Mouse (Mus musculus) yolk sac, embryonic 10.5 days (tissue): ENCODE data around the gene Dennd6b.

Experiments
- DNase-seq: peaks from one replicate; pipeline ENCODE4 v3.0.0-alpha.2; 2017; ENCODE audit warnings: low spot score

Dennd6b gene

GRCm38 (mm10) chr15:89196313-89196706, at the start of gene Dennd6b:
Dennd6b (minus strand) TSS chr15:89196496.
- peak; percentile 96 for DNase-seq

- DNase-seq: no peak
These were observed 44.7 kb upstream of the Dennd6b start for GRCm38 (mm10) chr15:89241025-89241424.

- no peak for DNase-seq
These were observed 43.6 kb upstream of the Dennd6b start for GRCm38 (mm10) chr15:89239751-89240392.

DNA sequence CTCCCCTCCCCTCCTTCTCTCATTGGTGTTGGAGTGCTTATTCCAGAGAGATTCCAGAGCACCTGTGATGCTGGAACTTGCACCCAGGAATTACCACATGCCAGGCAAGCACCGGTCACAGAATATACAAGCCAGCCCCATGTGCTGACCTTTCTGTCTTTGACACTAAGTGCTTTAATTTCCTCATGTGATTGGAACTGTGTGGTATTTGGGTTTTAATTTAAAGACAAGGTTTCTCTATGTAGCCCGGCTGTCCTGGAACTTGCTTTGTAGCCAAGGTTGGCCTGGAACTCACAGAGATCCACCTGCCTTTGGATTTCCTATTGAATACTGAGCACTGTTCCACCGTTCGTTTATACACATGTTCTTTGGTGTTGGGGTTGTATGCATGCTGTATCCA, 37.8 kb upstream of the Dennd6b start:
- no peak for DNase-seq

DNA sequence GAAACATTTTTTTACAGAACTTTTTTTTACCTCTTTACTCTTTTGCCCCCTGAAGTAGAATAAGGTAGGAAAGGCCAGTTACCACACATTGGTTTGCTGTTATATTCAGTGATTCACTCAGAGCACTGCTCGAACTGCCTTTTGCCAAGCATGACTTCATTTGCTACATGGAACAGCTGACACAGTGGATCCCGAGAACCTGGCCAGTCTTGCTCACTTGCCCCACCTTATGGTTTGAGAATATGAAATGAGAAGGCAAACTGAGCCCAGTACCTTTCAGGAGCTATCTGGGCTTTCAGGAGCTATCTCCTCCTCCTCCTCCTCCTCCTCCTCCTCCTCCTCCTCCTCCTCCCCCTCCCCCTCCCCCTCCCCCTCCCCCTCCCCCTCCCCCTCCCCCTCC, 37.3 kb upstream of the Dennd6b start:
- no peak for DNase-seq

DNA sequence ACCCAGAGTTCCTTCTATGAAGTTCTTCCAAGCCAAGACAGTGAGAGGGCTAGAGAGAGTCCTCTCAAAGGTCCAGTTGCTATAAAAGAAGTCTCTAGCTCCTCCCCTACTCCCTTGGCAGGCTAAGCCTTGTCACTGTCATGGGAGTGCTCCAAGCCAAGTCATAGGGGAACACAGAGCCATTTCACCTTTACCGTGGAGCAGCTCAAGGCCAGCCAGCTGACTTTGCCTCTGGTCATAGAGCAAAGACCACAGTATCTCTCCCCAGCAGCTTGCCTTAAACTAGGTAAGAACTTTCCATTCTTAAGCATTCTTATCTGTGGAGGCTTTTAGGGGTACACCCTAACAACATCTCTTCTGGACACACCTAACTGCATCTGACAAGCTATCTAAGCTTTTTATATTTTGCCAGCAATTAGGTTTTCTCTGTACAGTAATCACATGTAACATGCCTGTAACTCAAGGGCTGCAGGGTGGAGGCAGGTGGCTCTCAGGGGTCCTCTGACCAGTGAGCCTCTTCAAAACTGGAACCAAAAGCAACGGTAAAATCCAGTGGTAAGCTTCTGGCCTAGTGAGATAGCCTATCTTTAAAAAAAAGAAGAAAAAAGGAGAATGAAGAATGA, 19.4 kb upstream of the Dennd6b start:
- no peak for DNase-seq

DNA sequence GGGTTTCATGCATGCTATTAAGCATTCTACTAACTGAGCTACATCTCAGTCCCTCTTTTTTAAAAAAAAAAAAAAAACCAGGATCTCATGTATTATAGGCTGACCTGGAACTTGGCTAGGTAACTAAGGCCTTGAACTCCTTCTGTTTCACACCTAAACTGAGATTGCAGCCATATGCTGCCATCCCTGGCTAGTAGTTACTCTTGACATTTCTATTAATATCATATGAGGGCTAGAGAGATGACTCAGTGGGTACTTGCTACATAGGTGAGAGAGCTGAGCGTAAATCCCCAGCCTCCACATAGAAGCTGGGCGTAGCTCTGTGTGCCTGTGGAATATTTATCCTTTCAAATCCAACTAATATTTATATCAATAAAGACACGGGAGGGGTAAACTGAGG, 18.7 kb upstream of the Dennd6b start:
- no peak for DNase-seq

DNA sequence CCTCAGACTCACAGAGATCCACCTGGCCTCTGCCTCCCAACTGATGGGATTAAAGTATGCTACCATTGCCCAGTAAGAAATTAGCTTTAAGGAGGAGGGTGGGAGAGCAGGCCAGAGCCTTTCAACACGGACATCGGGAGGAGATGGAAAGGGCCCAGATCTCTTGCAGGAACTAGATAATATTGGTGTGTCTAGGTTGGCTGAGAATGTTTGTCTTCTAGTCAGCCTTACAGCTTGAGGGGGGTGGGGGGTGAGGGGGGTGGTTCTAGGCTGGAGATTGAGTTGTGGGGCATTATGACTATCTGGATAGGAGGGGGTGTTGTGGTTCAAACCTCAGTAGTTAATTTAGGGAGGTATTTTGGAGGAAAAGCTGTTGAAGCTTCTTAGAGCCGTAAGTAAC, 17.2 kb upstream of the Dennd6b start:
- DNase-seq: no peak

DNA sequence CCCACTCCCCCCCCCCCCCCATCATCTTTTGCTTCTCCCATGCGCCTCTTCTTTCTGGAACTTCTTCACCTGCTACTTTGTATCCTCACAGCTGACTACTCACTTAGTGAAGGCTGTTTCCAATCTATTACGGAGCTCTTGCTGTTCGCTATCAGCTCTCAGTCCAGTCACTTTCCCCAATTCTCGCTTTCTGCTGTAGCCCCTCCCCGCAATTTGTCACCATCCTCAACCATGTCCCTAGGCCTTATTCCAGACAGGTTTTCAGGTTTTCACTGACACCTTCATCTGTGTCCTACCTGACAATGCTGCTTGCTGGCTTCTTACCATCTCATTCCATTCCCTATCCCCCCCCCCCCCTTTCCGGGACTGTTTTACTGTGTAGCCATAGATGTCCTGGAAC, 16.2 kb upstream of the Dennd6b start:
- DNase-seq: no peak

GRCm38 (mm10) chr15:89211716-89212461, 15.6 kb upstream of the Dennd6b start:
- no peak for DNase-seq

DNA sequence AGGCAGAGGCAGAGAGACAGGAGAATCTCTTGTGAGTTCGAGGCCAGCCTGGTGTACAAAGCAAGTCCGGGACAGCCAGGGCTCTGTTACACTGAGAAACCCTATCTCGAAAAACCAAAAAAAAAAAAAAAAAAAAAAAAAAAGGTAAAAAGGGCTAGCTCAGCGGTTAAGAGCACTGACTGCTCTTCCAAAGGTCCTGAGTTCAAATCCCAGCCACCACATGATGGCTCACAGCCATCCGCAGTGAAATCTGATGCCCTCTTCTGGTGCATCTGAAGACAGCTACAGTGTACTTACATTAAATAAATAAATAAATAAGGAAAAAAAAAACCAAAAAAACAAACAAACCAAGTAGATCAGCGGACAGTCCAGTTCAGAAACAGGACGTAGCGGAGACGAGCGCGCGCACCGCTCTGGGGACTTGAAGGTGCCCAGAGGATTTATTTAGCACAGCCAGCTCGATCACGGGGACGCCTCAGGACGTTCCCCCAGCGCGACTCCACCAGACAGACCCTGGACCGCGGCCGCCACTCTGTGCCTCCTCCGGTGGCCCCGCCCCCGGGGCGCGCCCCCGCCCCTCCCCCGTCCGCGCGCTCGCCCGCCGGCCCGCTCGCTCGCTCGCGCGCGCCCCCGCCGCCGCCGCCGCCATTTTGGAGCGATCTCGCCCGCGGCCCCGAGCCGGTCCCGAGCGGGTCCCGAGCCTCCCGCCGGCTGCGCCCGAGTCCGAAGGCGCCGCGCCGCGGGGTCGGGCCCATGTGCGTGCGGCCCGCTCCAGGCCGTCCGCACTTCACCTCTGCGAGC, 14.8 kb upstream of the Dennd6b start, which contains the start of gene Ppp6r2:
Ppp6r2 (plus strand) TSS at position 639 of the 801 bp plus-strand sequence.
- peak; percentile 85 for DNase-seq

GRCm38 (mm10) chr15:89209886-89210761, 13.8 kb upstream of the Dennd6b start:
- peak; percentile 82 for DNase-seq

DNA sequence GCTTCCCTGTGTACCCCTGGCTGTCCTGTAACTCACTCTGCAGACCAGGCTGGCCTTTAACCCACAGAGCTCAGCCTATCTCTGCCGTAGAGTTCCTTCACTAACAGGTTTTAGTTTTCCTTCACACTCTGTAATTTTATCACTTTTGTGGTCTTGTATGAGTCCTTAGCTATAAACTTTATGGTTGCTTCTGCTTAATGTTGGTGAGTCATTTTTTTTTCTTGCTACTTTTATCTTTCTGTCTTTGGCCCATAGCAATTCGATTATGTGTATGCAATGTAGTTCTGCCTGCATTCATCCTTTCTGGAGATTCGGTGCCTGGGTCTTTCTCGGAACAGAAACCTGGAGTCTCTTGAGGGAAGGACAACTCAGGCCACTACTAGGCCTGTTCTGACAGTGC, 11.2 kb upstream of the Dennd6b start:
- no peak for DNase-seq

DNA sequence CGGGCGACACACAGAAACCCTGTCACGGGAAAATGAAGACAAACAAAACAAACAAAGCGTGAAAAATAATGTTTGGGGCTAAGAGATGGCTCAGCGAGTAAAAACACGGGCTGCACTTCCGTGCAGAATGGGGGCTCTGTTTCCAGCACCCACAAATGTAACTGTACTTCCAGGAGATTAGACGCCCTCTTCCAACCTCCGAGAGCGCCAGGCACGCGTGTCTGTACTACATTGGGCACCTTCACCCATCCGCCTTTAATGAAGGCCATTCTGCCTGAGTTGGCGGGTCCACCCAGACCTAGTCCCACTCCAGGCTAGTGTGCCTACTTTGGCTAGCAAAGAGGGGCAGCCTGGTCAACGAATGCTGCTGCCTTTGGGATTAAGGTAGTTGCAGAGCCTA, 760 bp upstream of the Dennd6b start:
- no peak for DNase-seq

DNA sequence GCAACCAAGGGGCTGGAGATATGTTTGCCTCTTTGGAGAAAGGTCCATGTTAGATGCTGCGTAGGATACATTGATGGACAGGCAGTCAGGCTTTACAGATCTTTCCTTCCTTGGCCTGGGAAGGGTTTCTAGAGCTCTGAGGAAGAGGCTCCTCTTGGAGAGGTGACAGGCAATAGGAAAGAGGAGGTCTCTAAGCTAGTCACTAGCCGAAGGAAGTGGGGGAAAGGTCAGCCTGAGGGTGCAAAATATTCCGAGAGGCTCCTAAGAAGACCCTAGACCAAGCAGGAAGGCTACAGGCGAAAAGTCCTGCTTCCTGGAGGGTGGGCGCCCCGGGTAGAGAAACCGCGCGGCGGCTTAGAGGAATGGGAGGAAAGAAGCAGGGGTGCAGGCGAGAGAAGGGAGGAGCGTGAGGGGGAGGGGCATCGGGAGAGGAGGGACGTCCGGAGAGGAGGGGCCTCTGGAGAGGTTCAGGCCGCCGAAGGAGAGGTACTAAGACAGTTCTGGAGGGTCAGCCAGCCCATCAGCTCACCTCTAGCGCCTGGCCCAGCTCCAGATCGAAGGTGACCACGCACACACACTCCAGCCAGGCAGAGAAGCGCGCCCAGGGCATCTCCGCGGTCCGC, 495 bp downstream of the Dennd6b start:
- DNase-seq: peak; percentile 93

DNA sequence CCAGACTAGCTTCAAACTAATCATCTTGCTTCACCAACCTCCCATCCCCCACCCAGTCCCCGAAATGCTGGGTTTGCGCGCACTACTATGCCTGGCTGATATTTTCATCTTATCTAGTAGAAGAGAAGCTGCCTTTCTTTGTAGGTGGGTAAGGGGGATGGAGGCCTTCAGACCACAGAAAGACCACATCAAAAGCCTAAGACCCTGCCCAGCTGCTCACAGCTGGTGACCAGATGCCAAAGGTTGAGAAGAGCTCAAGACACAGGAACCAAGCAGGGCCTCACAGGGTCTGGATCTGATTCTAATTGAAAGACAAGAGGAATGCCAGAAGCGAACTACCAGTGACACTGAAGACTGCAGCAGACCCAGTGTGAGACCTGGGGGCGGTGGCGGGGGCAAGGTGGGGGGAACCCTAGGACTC, 1.0 kb downstream of the Dennd6b start:
- peak; percentile 36 for DNase-seq

- DNase-seq: no peak
These were observed 11.4 kb downstream of the Dennd6b start for GRCm38 (mm10) chr15:89184937-89185227.

GRCm38 (mm10) chr15:89184141-89184936, 12.0 kb downstream of the Dennd6b start:
- no peak for DNase-seq

GRCm38 (mm10) chr15:89182842-89183241, 13.5 kb downstream of the Dennd6b start:
- no peak for DNase-seq

- DNase-seq: peak; percentile 51
These were observed 14.0 kb downstream of the Dennd6b start for GRCm38 (mm10) chr15:89182328-89182741.
